Comparison of ENCODE assay signal across 7 mouse cellular contexts in the genomic region with DNA sequence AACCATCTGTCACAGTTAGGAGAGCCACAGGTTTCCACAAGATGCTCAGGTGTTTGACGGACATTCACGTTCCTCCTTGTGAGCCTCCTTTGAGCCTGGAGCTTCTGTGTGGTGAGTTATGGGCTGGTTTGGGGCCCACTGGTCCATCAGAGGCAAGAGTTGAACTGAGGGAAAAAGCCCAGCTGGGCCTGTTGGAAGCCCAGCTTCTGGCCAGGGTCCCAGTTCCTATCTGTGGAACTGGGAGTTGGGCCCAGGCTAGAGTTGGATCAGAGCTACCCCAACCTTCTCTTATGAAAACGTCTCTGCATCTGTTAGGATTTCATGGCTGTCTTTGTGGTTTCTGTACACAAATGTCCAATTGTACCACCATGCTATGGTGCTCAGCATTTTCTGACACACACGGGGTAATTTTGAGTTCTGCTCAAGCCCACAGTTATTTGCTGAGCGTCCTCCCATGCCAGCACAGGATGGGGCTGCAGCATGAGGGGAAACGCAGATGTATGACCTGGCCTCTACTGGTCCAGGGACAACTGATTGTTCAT. TPM values are rescaled to one million over a fixed set of nuclear protein-coding genes. Genes with fewer than 3 reads are reported as not detected.
A peak's percentile ranks its signal among the peaks of the same experiment; 100 is the strongest.
DNase-seq lines count a peak whose midpoint lies in the region; ATAC-seq lines count a peak whose summit lies in the region.

No protein-coding gene starts in this region.

- H3K4me1 ChIP-seq in lung, embryonic 16.5 days (replicated peaks; ENCODE audit: control insufficient read depth, insufficient read depth, low read length), result peaks cover 63% of the 10 kb centered on the region
- H3K4me1 ChIP-seq in heart, embryonic 16.5 days (ENCODE audit: control insufficient read depth, insufficient read depth, low read length), result peaks cover 69% of the 10 kb centered on the region
- peaks cover 52% of the 10 kb centered on the region for H3K4me1 ChIP-seq in kidney, embryonic 16.5 days (ENCODE audit: insufficient read depth, low read length)

- no peaks in the 10 kb centered on the region for H3K9me3 ChIP-seq in lung, embryonic 16.5 days (ENCODE audit: control insufficient read depth, low read length)
- no peaks in the 10 kb centered on the region for H3K9me3 ChIP-seq in heart, embryonic 16.5 days (replicated peaks; ENCODE audit: control insufficient read depth, low read length)
- H3K9me3 ChIP-seq in kidney, embryonic 16.5 days (ENCODE audit: low read length), result no peaks in the 10 kb centered on the region

- H3K27me3 ChIP-seq in lung, embryonic 16.5 days (ENCODE audit: control insufficient read depth, insufficient read depth, low read depth, low read length), result no peaks in the 10 kb centered on the region
- H3K27me3 ChIP-seq in heart, embryonic 16.5 days (ENCODE audit: control insufficient read depth, insufficient read depth, low read length), result no peaks in the 10 kb centered on the region
- no peaks in the 10 kb centered on the region for H3K27me3 ChIP-seq in kidney, embryonic 16.5 days (ENCODE audit: insufficient read depth, low read length)

- H3K4me3 ChIP-seq in lung, embryonic 16.5 days (ENCODE audit: low read length), result no peak overlapping the region
- H3K4me3 ChIP-seq in heart, embryonic 16.5 days (ENCODE audit: low read length), result no peak overlapping the region
- H3K4me3 ChIP-seq in kidney, embryonic 16.5 days (ENCODE audit: low read length), result no peak overlapping the region

- no peak for DNase-seq in lung, postnatal 4 days
- peak; percentile 51 for DNase-seq in fibroblast of lung, adult 2 months (ENCODE audit: low read depth)
- DNase-seq in skeletal muscle tissue, adult 2 months (ENCODE audit: low read depth, low spot score), result peak; percentile 54
- no peak for DNase-seq in B cell, adult 2 months

- no peak overlapping the region for H3K4me2 ChIP-seq in lung, embryonic 16.5 days (ENCODE audit: low read depth, low read length)
- H3K4me2 ChIP-seq in heart, embryonic 16.5 days (ENCODE audit: low read depth, low read length), result no peak overlapping the region
- H3K4me2 ChIP-seq in kidney, embryonic 16.5 days (replicated peaks; ENCODE audit: low read depth, low read length), result no peak overlapping the region

- WGBS in lung, embryonic 16.5 days, result 68% methylated on average over 6 of the region's 6 CpGs
- WGBS in heart, embryonic 16.5 days, result 82% methylated on average over 6 of the region's 6 CpGs
- WGBS in kidney, embryonic 16.5 days, result 84% methylated on average over 6 of the region's 6 CpGs

- H3K36me3 ChIP-seq in lung, embryonic 16.5 days (ENCODE audit: control insufficient read depth, insufficient read depth, low read length), result no peaks in the 10 kb centered on the region
- no peaks in the 10 kb centered on the region for H3K36me3 ChIP-seq in heart, embryonic 16.5 days (ENCODE audit: control insufficient read depth, insufficient read depth)
- no peaks in the 10 kb centered on the region for H3K36me3 ChIP-seq in kidney, embryonic 16.5 days (ENCODE audit: insufficient read depth, low read length)

- H3K9ac ChIP-seq in lung, embryonic 16.5 days (ENCODE audit: low read length), result no peak overlapping the region
- H3K9ac ChIP-seq in heart, embryonic 16.5 days (ENCODE audit: low read length), result no peak overlapping the region
- H3K9ac ChIP-seq in kidney, embryonic 16.5 days (replicated peaks; ENCODE audit: low read length), result no peak overlapping the region

- no peak for ATAC-seq in lung, embryonic 16.5 days (ENCODE audit: low read depth)
- ATAC-seq in heart, embryonic 16.5 days (replicated peaks; ENCODE audit: extremely low read depth, insufficient read depth, low FRiP score), result no peak
- no peak for ATAC-seq in kidney, embryonic 16.5 days (ENCODE audit: low FRiP score, low TSS enrichment)

- H3K27ac ChIP-seq in lung, embryonic 16.5 days (ENCODE audit: low read length), result peak overlapping the region; percentile 34; the same call in 1 of the 2 replicates
- peak overlapping the region; percentile 25; the same call in 1 of the 2 replicates for H3K27ac ChIP-seq in heart, embryonic 16.5 days (ENCODE audit: low read length)
- no peak overlapping the region for H3K27ac ChIP-seq in kidney, embryonic 16.5 days (ENCODE audit: low read length)

RNA-seq across cellular contexts. Expression of gene Igsf3, which starts 16.3 kb away (rescaled TPM):
- polyA plus RNA-seq in lung, embryonic 16.5 days (2015; fragmentation: Nextera tagmentation; extraction: Ambion mirVana), result 40.5 and 40.6 TPM in 2 replicates
- 36.2 and 38.1 TPM in 2 replicates for polyA plus RNA-seq in heart, embryonic 16.5 days (2015; fragmentation: Nextera tagmentation; extraction: Ambion mirVana)
- polyA plus RNA-seq in kidney, embryonic 16.5 days (2015; fragmentation: Nextera tagmentation; extraction: Ambion mirVana), result 24.8 and 26.1 TPM in 2 replicates

Comparison
In these comparisons a context has a peak if more than half of its experiments do, and no peak if none do; other contexts are left out.
1. DNase-seq: peak in fibroblast of lung, adult 2 months (single experiment) and skeletal muscle tissue, adult 2 months (single experiment); none in lung, postnatal 4 days (0 of 2) and B cell, adult 2 months (0 of 2).